Mouse (Mus musculus) E14TG2a.4 (cell line): ENCODE data around the gene Atrnl1.

Source experiments
- CTCF ChIP-seq: conservative IDR thresholded peaks from 2 replicates; pipeline ENCODE4 v1.5.1; 2014; ENCODE audit warnings: low read length
- NANOG ChIP-seq: IDR thresholded peaks from 2 replicates; pipeline ENCODE4 v1.6.1; 2014; ENCODE audit warnings: borderline replicate concordance, low read length, mixed read lengths
- POU5F1 ChIP-seq: IDR thresholded peaks from 2 replicates; pipeline ENCODE4 v1.6.1; 2014; ENCODE audit warnings: low read length, borderline replicate concordance

- TF ChIP-seq CTCF = no peak
- no peak for TF ChIP-seq POU5F1
- no peak for TF ChIP-seq NANOG
Observed at GRCm38 (mm10) chr19:57878583-57878982, 267.7 kb downstream of the Atrnl1 start.
